Mouse (Mus musculus): Measurements from ENCODE around the gene Iqsec2.

DNA sequence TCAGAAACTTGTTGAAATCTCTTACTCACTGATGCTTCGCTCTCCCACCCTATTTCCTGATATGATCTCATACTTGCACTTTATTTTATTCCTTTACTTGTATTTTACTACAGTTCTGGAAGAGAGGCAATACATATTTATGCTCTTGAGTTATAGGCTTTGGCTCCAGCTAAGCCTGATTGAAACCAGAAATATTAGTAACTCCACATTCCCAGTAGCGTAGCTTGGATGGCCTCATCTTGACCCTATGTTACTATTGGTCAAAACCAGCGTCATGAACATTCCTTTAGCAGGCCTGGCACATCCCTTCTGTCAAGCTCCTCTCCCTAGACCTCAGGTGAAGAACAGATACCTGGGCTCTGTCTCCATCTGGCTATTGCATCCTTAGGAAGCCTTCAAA, 14.2 kb downstream of the Iqsec2 start:
- TF ChIP-seq CTCF (IDR thresholded peaks at IDR 0.05; ENCODE audit: low read depth) (no peak), EP300 (IDR thresholded peaks at IDR 0.05; ENCODE audit: low read depth) (no peak)
